Mouse (Mus musculus) G1E (cell line): ENCODE measurements at regions not wholly inside any gene's neighbourhood (a gene's known extent, or its start where the extent isn't known, plus 50 kb on each side); places are given as distances from the start of the nearest gene placed in this dataset.

Experiments
- CTCF ChIP-seq: IDR thresholded peaks from 2 replicates; pipeline ENCODE4 v1.5.1; 2012; ENCODE audit warnings: low read depth, low read length, inconsistent platforms, mixed read lengths
- GATA1 ChIP-seq: IDR thresholded peaks from 2 replicates; pipeline ENCODE4 v1.6.1; 2012; ENCODE audit warnings: borderline replicate concordance, low read length, inconsistent platforms, mixed read lengths
- TAL1 ChIP-seq: conservative IDR thresholded peaks from 2 replicates; pipeline ENCODE4 v1.6.1; 2012; ENCODE audit warnings: low read depth, low read length, inconsistent platforms, mixed read lengths

- TF ChIP-seq CTCF (no peak), GATA1 (no peak), TAL1 (no peak)
Measured at GRCm38 (mm10) chr13:47484819-47485218, 362.4 kb downstream of the Rnf144b start.
